Mouse (Mus musculus): ENCODE data around the gene Olfr149.

DNA sequence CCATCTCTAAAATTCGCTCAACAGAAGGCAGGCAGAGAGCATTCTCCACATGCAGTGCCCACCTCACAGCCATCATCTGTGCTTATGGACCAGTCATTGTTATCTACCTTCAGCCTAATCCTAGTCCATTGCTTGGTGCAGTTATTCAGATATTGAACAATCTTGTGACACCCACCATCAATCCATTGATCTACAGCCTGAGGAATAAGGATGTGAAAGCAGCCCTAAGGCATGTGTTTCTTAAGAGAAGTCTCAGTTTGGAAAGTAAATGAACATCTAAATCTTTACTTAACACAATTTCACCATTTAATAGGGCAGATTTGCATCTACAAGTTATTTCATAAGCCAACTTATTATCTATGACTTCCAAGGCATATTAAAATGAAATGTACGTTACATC is 37.2 kb downstream of the Olfr149 start:
- TF ChIP-seq POLR2A (IDR thresholded peaks at IDR 0.05; ENCODE audit: low read depth, low read length) (no peak), CTCF (IDR thresholded peaks at IDR 0.05; ENCODE audit: borderline replicate concordance, insufficient read depth, low read length) (no peak)

Data from embryonic fibroblast, embryonic 13.5 days (primary cell).